Mouse (Mus musculus): ENCODE data around the gene Gne.

- no peak for TF ChIP-seq CTCF (IDR thresholded peaks at IDR 0.05; ENCODE audit: borderline replicate concordance, insufficient read depth, low read depth, low read length)
- TF ChIP-seq POLR2A (IDR thresholded peaks at IDR 0.05; ENCODE audit: borderline replicate concordance, insufficient read depth, low read length), result no peak
These were observed 79.2 kb downstream of the Gne start for GRCm38 (mm10) chr4:44004623-44005409.
